Mouse (Mus musculus): ENCODE results near the gene Kcnj9.

- TF ChIP-seq CTCF (IDR thresholded peaks at IDR 0.05; ENCODE audit: low read depth) = no peak
- no peak for TF ChIP-seq EP300 (IDR thresholded peaks at IDR 0.05; ENCODE audit: low read depth)
Observed at GRCm38 (mm10) chr1:172335804-172336203, 6.7 kb upstream of the Kcnj9 start.
